Mouse (Mus musculus) adrenal gland, adult 2 months (tissue): ENCODE data around the gene Zfp799. TPM values are rescaled to one million over a fixed set of nuclear protein-coding genes. Genes with fewer than 3 reads are reported as not detected.

Experiments
- DNase-seq: peaks from one replicate; pipeline ENCODE4 v3.0.0; 2021
- polyA plus RNA-seq: library from polyadenylated mRNA; depleted of rRNA; stranded (reverse); fragments of >200 nt; gene quantifications from 2 replicates; pipeline ENCODE4 v1.2.3, GENCODE M21; 2012; rRNA removed
- total RNA-seq, 2 experiments: library from RNA; stranded (reverse); gene quantifications; 2 replicates each; pipeline ENCODE4 v1.2.3; 2021

Zfp799 gene
- total and polyA plus RNA-seq, 3 experiments = 3.9 to 13.5 (median 8.9) TPM

DNA sequence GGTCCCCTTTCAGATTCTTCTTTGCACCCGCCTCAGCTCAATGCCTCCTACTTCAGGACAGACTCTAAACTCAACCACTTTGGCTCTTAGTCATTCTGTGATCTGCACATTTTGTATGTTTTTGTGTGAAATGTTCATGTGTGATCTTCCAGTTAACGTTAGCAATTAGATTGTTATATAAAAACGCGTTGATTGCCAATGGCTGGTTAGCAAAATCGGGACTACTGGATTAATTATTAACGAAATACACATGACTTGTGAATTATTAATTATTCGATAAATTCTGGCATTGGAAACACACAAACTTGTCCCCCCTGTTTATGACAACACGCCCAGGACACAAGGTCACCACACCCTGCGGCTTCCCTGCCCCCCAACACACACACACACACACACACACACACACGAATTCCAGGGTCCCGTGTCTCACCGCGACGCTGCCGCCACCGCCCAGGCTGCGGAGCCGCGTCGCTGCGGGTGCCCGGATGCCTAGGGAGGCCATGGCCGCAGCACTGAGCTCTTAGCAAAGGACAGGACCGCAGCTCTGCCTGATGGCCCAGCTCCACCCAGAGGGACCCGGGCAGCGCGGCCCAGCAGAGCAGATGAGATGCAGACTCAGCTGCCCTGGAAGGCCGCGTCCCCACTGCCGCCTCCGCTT, 42.5 kb downstream of the Zfp799 start:
- no peak for DNase-seq

DNA sequence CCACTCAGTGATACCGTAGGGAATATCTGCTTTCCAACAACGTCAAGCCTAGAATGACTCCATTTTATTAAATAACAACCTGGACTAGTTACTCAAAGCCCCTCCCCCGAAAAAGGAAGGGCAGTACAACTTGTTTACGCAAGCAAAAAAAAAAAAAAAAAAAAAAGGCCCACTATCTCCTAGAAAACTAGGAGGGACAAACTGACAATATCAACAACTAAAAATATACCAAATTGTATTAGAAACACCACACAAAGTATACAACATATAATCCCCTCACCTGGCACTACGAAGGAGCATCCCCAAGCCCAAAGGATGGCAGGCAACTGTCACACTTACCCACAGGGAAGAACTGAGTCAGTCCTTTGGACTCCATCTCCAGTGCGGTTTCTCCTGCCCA, 43.1 kb downstream of the Zfp799 start:
- no peak for DNase-seq

DNA sequence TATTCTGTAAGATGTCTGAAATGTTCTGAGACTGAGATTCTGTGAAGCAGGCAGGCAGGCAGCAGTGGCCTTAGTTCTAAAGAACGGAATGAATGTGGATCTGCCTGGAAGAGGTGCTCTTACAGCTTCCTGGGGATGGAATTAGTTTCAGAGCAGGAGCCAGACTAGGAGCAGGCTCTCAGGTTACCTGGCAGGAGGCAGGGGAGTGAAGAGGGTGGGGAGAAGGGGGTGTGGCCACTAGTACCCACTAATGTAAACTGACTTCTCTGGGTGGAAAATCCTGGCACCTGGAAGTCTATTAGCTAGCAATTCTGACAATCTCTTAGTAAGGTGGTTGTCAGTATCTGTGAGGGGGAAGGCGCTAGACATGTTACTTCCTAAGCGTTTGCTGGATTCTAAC, 44.4 kb downstream of the Zfp799 start:
- DNase-seq = no peak

GRCm38 (mm10) chr17:32777564-32777963, 52.5 kb downstream of the Zfp799 start:
- DNase-seq = no peak

DNA sequence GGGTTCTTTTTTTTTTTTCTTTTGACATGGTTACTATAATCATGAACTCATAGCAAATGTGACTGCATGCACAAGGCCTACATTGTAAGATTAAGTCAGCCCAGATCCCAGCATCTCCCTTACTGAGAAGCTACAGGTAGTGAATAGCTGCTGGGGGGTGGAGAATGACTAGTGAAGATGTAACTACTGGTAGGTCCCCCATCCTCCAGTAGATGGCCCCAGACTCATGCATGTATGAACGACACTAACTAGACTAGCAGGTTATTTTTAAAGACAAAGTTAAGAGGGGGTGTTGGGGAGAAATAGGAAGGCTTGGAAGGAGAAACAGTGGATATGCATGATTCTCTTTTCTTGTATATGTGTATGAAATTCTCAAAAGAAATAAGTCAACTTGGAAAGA, 58.8 kb downstream of the Zfp799 start:
- DNase-seq = peak; percentile 9

DNA sequence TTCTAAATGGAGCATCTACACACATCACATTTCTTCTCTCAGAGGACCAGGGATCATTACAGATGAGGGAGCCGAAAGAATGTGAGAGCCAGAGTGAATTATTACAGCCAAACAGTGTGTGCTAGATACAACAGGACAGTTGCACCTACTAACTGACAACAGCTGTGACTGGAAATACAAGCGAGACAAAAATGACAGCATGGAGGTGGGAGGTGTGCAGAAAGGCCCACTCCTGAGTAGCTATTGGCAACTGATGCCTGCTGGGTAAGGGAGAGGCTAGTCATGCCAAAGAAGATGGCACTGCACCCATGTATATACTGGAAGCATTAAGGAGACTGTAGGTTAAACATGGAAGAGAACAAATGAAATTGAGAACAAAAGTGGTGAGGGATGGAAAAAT, 63.6 kb downstream of the Zfp799 start:
- DNase-seq = no peak

Other genes starting within 250 kb of the Zfp799 start
- gene Cyp4f37, start 209.0 kb downstream of the Zfp799 start, total RNA-seq = not detected
- gene Cyp4f37, start 209.0 kb downstream of the Zfp799 start, polyA plus RNA-seq = not detected in 2 replicates
- gene Cyp4f40, start 171.4 kb downstream of the Zfp799 start, total RNA-seq = not detected
- not detected in 2 replicates for gene Cyp4f40, start 171.4 kb downstream of the Zfp799 start, polyA plus RNA-seq
- gene Cyp4f15, start 144.6 kb downstream of the Zfp799 start, total RNA-seq = 1 to 10 TPM; 1.5 to 2.0 TPM
- 0.17 and 0.35 TPM in 2 replicates for gene Cyp4f15, start 144.6 kb downstream of the Zfp799 start, polyA plus RNA-seq
- 10 to 100 TPM; 41.3 to 45.9 TPM for gene Zfp871, start 42.0 kb downstream of the Zfp799 start, total RNA-seq
- 3.8 and 4.8 TPM in 2 replicates for gene Zfp871, start 42.0 kb downstream of the Zfp799 start, polyA plus RNA-seq
- gene Zfp811, start 20.3 kb downstream of the Zfp799 start, total RNA-seq = under 1 TPM; 0.43 to 0.69 TPM
- gene Zfp811, start 20.3 kb downstream of the Zfp799 start, polyA plus RNA-seq = 0.02 TPM in 1 of 2 replicates, not detected in the other
- 1 to 10 TPM; 7.4 to 8.4 TPM for gene Zfp870, start 61.4 kb upstream of the Zfp799 start, total RNA-seq
- 0.33 and 0.43 TPM in 2 replicates for gene Zfp870, start 61.4 kb upstream of the Zfp799 start, polyA plus RNA-seq
- 10 to 100 TPM in 1 of 2 experiments, 1 to 10 TPM in 1; 6.6 to 14.1 TPM for gene Cyp4f14, start 87.1 kb upstream of the Zfp799 start, total RNA-seq
- 12.9 and 17.9 TPM in 2 replicates for gene Cyp4f14, start 87.1 kb upstream of the Zfp799 start, polyA plus RNA-seq
- gene Cyp4f13, start 117.1 kb upstream of the Zfp799 start, total RNA-seq = 10 to 100 TPM; 55.3 to 71.1 TPM
- 80.1 and 92.0 TPM in 2 replicates for gene Cyp4f13, start 117.1 kb upstream of the Zfp799 start, polyA plus RNA-seq
- gene Zfp472, start 135.6 kb upstream of the Zfp799 start, total RNA-seq = 1 to 10 TPM; 3.8 to 4.4 TPM
- 0.18 and 0.21 TPM in 2 replicates for gene Zfp472, start 135.6 kb upstream of the Zfp799 start, polyA plus RNA-seq
- gene Zfp952, start 162.9 kb upstream of the Zfp799 start, total RNA-seq = 10 to 100 TPM in 1 of 2 experiments, 1 to 10 TPM in 1; 8.8 to 11.3 TPM
- 1.1 and 1.5 TPM in 2 replicates for gene Zfp952, start 162.9 kb upstream of the Zfp799 start, polyA plus RNA-seq
- gene Zfp763, start 203.1 kb upstream of the Zfp799 start, total RNA-seq = 1 to 10 TPM; 3.9 to 8.7 TPM
- 0.08 and 0.10 TPM in 2 replicates for gene Zfp763, start 203.1 kb upstream of the Zfp799 start, polyA plus RNA-seq
- not detected for gene 4921501E09Rik, start 237.8 kb upstream of the Zfp799 start, total RNA-seq
- not detected in 2 replicates for gene 4921501E09Rik, start 237.8 kb upstream of the Zfp799 start, polyA plus RNA-seq